Mouse (Mus musculus): Measurements from ENCODE around the gene Cdk20.

GRCm38 (mm10) chr13:64448729-64449128, 16.6 kb downstream of the Cdk20 start:
- TF ChIP-seq CTCF (IDR thresholded peaks at IDR 0.05; ENCODE audit: extremely low read depth, insufficient read length, insufficient replicate concordance, low read depth, low read length): no peak
- no peak for TF ChIP-seq POLR2A (IDR thresholded peaks at IDR 0.05; ENCODE audit: low read depth, low read length)

Data from small intestine, adult 2 months (tissue).